Mouse (Mus musculus): ENCODE measurements around the gene Ppp1r13l.
A peak's percentile ranks its signal among the peaks of the same experiment; 100 is the strongest.

Ppp1r13l gene

DNA sequence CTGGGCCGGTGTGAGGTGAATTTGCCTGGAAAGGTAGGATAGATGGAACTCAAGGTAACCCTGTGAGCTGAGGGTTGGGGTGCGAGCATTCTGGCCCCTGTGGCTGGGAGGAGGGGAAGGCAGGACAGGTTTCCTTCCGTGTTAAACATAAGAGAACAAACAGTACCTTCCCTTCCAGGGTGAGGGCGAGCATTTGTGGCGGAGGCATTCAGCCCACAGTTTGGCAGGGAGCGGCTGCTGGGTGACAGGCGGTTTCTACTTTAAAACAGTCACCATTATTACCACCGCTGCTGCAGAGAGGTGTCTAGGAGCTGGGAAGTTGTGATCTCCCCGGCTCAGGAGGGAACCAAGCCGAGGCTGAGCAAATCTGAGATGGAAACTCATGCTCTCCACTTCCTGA lies 22.4 kb upstream of the Ppp1r13l start:
- no peak for DNase-seq (ENCODE audit: low spot score)

DNA sequence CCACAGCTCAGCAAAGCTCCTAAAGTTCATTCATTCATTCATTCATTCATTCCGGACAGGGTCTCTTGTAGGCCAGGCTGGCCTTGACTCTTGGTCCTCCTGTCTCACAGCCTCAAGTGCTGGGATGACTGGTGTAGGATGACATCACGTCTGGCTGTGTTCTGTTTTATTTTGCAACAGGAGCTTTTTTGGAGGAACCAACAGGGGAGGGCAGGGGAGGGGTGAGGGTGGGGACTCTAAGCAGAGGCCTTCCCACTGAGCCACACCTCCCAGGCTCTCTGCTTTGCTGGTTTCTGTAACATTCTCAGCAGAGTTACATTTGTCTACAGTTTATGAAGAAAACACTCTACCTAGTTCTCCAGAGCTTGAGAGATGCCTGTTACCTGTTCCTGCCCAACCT lies 21.5 kb upstream of the Ppp1r13l start:
- no peak for DNase-seq (ENCODE audit: low spot score)

DNA sequence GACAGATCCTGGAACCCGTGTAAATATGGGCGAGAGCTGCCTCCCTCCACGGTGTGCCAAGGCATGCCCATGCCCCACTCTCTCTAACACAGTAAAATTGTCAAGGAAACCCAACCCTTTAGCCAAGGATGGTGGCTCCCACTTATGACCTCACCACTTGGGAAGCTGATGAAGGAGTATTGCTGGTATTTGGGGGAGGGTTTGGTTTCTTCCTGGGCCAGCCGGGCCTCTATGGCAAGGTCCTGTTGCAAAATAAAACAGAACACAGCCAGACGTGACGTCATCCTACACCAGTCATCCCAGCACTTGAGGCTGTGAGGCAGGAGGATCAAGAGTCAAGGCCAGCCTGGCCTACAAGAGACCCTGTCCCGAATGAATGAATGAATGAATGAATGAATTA lies 21.0 kb upstream of the Ppp1r13l start:
- no peak for DNase-seq (ENCODE audit: low spot score)

DNA sequence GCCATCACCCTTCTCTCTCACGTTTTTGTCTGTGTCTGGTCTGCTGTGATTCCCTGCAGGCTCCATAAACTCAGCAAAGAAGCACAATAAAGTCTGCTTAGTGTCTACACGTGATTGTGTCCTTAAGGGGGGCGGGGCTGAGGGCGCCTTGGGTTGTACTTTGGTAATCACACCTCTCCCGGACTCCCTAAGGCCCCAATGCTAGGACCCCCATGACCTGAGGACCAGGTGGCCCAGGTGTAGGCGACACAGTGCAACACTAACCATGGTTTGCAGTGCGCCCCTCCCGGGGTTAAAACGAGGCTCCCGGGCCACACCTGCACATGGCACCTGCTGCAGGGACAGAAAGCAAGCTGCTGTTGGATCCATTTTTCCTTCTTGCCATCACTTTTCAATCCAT lies 18.3 kb upstream of the Ppp1r13l start:
- DNase-seq (ENCODE audit: low spot score): no peak

DNA sequence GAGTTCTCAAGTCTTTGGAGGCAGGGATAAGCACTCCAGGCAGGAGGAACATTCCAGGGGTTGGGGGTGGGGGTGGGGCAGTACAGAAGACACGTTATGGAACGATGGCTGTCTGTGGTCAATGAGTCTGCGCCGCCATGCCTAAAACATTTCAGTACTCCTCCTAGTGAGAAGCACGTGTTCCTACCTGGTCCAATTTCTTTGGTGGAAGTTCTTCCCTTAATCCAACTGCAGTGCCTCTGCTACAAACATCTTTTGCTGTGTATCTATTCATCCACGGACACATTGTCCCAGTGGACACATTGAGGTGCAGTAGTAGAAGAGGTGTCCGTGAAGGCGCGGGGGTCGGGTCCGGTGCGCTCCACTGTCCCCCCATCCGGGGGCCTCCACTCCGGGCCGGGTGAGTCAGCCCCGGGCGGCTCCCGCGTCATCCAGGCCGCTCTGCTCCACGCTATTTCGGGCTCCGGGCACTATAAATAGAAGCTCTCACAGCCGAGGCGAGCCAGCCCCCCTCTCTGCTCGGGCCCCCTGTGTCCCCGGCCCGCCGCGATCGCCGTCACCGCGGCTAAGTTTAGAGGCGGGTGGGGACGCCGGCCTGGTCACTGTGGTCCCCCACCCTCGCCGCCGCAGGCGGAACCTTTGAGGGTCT lies 17.7 kb upstream of the Ppp1r13l start:
- no peak for DNase-seq (ENCODE audit: low spot score)

DNA sequence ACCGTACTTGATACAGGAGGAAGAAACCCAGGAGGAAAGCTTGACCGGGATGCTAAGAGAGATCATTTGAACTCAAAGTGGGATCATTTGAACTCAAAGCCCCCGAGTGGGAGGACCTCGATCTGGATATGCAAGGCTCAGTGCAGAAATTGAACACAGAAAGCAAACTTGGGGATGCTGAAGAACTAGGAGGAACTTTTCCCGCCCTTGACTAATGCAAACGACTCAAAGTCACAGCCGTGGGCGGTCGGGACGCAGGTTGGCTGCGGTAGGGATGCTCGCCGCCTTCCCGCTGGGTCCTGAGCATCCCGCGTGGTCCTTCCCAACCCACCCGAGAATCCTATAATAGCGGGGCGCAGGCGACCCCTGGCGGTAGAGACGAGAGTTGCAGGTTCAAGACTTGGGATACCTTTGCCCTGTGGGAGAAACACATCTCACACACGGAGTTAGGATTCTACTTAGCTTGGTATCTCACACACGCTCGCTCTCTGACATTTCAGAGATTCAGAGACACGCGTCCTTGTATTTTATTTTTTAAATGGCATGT lies 17.0 kb upstream of the Ppp1r13l start:
- peak; percentile 89 for DNase-seq (ENCODE audit: low spot score)

DNA sequence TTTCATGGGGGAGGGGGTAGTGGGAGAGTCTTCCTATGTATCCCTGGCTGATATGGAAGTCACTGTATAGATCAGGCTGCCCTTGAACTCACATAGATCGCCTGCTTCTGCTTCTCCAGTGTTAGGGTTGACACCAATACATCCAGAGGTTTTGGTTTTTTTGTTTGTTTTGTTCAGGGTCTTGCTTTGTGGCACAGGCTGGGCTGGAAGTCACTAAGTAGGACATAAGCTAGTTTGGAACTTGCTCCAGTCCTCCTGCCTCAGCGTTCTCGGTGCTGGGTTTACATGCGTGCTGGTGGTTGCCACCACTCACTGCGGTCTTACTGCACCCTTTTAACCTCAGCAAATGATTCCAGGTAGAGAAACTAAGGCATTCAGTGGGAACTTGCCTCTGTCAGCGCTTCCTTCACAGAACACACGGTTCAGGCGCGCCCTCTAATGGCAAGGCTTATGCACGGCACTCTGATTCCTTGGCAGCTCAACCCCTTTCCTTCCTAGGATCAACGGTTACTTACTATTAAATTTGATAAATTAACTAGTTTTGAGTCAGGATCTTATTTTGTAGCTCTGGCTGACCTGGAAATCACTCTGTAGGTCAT lies 16.2 kb upstream of the Ppp1r13l start:
- peak; percentile 80 for DNase-seq (ENCODE audit: low spot score)

DNA sequence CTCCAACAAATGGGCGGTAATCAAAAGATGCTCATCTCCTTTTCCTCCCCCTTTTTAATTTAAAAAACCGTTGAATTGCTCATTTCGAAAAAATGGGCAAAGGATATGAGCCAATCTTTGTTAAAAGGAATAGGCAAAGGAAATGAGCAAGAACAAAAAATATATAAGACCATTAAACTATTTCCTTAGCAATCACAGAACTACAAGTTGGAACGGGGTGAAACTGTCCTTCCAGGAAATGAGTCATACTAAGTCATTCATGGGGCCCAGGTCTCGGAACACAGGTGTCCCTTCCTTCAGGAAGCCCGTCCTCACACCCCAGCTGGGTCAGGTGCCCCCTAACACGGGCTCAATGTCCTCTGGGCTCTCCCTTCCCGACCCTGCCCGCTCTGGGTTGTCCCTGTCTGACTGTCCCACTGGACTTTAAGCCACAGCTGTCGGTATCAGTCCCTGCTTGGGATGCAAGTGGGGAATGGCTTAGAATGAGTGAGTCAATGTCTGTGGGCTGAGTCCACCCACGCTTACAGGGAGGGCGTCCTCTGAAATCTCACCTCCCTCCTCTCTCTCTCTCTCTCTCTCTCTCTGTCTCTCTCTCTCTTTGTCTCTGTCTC lies 15.2 kb upstream of the Ppp1r13l start, which contains the start of gene Ercc1:
Ercc1 (plus strand) TSS at position 542 of the 611 bp plus-strand sequence.
- no peak for DNase-seq (ENCODE audit: low spot score)

DNA sequence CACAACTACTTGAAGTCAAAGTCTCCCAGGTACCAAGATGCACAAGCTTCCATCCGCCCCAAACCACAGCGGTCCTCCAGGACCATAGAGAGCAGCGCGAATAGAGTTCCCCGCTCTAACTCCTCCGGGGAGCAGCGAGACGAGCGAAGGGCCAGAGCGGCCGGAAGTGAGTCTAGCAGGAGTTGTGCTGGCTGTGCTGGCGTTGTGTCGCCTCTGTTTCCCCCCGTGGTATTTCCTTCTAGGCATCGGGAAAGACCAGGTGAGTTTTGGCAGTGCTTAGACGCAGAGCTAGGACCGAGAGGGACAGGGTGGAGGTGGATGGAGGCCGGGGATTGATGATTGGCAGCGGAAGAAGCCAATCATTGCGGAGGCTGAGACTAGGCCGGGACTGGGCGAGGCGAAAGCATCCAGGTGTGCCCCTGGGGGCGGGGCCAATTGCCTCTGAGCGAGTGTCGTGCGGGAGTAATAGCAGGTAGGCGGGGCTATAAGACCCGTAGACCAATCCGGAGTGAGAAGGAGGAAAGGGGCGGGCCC lies 14.5 kb upstream of the Ppp1r13l start:
- peak; percentile 95 for DNase-seq (ENCODE audit: low spot score)

DNA sequence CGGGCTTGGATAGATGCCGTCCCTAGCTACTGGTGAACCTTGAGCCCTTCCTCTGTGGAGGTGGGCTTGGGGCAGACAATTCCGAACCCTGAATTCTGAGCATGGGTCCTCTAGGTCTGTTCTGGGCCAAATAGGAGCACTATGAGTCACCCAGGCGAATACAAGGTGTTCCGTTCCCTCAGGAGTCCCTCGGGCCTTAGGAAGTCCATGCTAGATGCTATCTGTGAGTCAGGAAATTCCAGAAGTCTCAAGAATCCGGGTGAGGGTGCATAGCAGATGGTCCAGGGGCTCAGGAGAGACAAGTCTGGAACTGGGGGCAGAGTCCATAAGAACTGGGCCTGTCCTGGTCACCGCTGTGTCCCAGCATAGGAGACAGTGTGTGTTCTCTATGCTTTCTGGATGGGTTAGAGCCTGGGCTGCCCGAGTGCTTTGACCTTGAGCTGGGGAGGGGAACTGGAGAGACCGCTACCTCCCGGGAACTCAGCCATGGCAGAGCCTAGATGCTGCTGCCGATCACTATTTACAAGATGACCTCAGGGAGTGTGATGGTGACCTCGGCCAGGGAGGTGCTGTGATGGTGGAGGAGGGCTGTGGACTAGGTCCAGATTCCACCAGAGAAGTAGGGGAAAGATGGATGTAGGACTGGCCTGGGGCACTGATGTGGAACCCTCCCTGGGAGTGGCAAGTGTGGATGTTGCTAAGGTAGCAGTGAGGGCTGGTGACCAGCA lies 10.2 kb upstream of the Ppp1r13l start:
- no peak for DNase-seq (ENCODE audit: low spot score)

DNA sequence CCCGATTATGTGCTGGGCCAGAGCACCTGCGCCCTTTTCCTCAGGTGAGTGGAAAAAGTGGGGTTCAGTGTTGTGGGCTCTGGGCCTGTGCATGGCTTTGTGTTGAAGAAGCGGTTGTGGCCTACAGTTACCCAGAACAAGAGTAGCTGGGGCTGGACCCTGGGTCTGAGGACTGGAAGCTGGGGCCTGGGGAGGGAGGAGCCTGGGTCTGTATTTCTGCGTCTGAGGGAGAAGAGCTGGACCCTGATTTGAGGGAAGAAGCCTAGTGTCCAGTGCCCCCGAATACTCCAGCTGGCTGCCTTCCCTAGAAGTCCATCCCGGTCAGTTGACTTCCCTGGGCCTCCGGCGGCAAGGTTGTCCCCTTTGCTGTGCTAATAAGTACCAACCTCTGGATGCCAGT lies 9.3 kb upstream of the Ppp1r13l start:
- no peak for DNase-seq (ENCODE audit: low spot score)

DNA sequence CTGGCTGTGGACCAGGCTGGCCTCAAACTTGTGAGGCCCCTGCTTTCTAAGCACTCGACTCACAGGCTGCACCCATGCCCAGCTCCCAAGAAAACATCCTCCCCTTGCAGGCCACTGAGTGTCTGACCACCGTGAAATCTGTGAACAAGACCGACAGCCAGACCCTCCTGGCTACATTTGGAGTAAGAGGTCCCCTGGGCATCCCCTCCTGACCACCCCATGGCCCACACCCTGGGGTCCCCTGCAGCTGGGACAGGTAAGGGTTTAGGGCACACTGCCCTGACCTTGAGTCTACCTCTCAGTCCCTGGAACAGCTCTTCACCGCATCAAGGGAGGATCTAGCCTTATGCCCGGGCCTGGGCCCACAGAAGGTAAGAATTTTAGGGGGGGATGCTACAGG lies 4.6 kb upstream of the Ppp1r13l start:
- DNase-seq (ENCODE audit: low spot score): no peak

DNA sequence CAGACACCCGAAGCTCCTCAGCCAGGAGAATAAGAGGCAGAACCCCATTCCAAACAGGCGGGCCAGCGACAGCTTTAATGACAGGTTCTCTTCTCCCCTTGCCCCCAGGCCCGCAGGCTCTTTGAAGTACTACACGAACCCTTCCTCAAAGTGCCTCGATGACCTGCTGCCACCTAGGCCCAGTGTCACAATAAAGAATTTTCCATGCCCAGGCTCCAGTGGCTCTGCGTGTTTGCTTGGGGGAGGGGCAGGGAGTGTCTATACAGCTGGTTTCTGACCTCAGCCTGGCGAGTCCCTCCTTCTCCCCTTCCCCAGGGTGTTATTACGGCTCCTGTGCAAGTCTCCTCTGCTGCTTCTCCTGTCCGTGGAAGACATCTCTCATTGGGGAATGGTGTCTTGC lies 3.2 kb upstream of the Ppp1r13l start:
- DNase-seq (ENCODE audit: low spot score): no peak

DNA sequence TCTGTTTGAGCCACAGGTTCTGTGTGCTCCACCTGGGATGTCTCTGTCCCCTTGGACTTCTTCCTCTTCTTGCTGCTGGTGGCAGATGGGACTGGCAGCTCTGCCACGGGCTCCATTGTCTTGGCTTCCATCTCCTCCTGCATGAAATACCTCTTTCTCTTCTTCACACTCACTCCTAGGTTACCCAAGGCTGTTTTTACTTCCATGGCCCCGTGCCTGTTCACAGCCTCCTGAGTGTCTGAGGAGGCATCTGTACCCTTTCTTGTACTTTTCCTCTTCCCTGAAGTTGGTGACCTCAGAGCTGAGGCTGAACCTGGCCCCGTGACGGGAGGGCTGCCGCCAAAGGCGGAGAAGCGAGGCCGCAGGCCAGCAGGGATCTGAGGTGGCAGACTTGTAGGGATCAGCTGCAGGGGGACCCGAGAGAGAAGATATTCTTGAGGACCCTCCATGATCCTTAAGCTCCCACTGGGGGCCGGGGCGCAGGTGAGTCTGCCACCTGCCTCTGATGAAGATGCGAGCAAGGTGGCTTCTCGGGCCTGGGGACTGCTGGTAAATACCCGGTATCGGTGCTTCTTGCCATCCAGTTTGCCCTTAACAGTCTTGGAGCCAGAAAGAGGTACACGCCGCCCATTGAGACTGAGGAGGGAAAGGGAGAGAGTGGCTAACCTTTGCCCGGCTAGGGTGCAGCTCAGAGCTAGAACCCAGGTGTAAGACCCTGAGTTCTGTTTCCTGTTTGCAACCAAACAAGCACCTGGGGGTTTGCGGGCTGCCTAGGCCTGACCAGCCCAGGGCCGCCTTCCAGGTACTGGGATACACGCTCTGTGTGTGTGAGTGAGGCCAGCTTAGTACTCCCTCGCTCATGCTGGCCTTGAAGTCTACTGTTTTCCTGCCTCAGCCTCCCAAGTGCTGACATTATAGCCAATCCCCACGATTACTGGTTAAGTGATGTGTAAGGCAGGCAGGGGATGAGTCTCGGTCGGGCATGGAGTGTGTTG lies 1.9 kb upstream of the Ppp1r13l start:
- no peak for DNase-seq (ENCODE audit: low spot score)

DNA sequence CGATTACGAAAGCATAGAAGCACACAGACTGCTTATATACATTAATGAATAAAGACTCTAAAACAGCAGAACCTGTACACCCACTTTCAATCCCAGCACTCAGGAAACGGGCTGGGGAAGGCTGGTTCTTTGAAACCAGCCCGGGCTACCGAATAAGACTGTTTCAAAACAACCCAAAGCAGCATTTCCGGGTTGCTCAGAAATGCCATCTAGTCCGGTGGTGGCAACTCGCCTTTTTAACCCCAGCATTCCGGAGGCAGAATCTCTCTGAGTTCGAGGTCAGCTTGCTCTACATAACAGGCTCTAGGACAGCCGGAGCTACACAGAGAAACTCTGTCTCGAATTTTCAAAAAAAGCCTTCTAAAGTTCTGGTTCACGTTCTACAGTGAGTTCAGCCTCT lies 915 bp upstream of the Ppp1r13l start:
- DNase-seq (ENCODE audit: low spot score): no peak

DNA sequence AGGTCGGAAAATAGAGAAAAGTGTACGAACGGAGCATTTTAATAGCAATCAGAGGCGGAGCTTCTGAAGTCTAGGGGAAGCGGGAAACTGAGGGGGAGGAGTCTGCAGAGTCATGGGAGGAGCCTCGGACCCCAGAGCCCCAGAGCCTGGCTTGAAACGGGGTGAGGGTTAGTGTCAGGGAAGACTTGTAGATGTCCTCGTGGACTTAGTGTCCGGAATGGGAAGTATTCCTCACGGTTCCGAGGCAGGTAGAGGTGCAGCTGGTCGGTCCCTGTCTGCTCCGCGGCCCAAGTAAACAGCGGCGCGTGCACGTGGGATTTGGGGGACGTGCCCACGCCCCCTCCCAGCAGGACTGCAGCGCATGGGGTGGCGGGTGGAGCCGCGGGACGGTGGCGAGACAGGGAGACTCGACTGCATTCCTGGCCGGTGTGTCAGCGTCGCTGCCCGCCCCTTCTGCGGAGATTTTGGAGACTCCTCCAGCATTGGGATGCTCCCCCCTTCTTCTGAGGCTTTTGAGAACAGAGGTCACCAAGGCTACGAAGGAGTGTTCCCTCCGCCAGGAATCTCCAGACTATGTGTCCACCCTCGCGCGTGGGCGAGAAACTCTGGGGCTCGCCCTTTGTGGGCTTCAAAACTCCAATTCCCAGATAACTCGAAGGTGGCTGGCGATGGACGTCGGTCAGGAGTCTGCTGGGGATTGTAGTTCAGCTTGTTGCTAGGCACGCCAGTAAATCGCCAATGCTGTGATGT lies 518 bp downstream of the Ppp1r13l start:
- DNase-seq (ENCODE audit: low spot score): peak; percentile 74

DNA sequence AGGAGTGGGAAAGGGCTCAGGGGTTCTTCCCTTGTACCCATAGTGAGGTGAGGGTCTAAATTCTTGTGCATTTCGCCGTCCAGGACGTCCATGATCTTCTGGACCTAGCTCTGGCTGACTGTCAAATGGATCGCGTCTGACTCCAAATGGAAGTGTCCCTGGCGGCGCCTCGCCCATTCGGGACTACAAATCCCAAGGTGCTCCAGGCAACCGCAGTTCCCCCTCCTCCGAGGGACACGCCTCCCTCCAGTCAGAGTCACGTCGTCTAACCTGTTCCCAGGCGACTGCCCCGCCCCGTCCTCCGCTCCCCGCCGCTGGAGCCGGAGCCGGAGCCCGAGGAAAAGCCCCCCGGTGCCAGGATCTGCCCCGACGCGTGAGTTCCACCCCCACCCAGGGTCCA lies 1.4 kb downstream of the Ppp1r13l start:
- DNase-seq (ENCODE audit: low spot score): peak; percentile 90

DNA sequence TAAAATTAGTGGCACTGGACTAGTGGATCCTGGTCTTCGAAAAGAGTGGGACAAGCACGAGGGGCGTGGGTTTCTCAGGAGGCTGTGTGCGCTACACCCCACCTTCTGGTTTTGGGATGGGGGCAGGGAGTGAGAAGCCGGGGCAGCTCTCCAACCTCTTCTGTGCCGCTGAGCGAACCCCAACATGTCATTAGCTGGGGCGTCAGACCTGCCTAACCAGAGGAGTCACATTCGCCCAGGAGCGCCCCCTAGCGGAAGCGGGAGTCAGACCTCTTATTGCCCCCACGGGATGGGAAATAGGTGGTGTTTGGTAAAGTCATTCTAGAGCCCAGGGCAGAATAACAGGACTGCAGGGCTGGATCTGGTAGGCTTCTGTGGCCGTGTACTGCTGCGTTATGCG lies 2.2 kb downstream of the Ppp1r13l start:
- DNase-seq (ENCODE audit: low spot score): peak; percentile 79

DNA sequence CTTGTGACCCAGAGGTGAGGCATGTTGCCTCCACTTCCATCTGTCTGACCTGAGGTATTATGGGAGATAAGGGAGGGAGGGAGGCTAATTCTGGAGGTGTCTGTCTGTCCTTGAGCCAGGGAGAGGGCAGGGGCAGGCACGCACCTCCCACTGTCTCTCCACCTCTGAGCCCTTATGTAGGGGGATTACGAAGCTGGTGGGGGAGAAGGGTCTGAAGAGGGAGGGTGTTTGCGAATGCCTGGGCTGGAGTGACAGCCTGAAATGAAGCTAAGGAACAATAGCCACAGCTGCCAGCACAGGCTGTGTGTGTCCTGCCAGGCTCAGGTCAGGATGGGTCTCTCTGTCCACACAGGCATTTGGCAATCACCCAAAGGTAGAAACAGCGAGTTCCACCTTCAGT lies 2.7 kb downstream of the Ppp1r13l start:
- DNase-seq (ENCODE audit: low spot score): no peak

DNA sequence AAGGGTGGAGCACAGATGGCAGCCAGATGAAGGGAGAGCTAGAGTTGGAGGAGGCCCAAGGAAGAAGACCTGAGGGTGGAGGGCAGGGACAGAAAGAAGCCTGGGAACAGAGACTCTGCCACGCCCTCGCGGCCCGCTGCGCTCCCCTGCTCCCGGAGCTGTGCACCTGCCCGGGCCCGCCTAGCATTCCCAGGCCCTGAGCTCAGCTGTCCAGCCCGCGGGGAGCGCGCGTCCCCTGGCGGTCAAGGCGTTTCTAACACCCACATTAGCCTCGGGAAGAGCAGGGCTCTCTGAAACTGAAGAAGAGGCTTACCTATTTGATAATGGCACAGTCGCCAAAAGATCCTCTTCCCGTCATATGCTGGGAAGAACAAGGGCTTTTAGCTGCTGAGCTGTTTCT lies 4.3 kb downstream of the Ppp1r13l start:
- peak; percentile 52 for DNase-seq (ENCODE audit: low spot score)

DNA sequence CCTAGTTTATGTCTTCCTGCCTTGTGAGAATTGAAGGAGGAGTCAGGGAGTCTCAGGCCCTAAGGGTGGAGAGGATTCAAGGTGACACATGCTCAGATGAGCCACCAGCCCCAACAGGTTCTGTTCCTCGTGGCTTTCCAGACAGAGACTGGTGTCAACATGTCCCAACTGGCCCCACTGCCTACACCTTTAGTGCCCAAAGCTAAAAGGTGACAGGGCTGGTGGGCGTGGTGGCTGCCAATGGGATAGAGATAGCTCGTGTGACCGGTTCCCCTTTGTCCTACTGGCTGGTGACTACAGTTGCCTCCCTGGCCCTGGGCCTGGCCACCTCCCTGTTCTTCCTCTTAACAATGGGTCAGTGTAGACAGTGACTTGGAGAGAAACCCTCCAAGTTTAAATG lies 5.8 kb downstream of the Ppp1r13l start:
- no peak for DNase-seq (ENCODE audit: low spot score)
